Mouse (Mus musculus) intestine, embryonic 15.5 days (tissue): ENCODE results near the gene Oaz2. TPM values are rescaled to one million over a fixed set of nuclear protein-coding genes. Genes with fewer than 3 reads are reported as not detected.

Experiments
- ATAC-seq: fragments of 200-750 bp; cut with Nextera tagmentation; 2 replicates; pipeline ENCODE4 v1.8.0; 2017; ENCODE audit warnings: moderate TSS enrichment, moderate library complexity
- H3K27ac ChIP-seq: fragments of 300-500 bp; sonication (generic); 2 replicates; pipeline ENCODE4 v1.5.1; 2015; ENCODE audit warnings: mild to moderate bottlenecking, inconsistent platforms
- H3K27me3 ChIP-seq: fragments of 300-500 bp; sonication (generic); replicated peaks from 2 replicates; pipeline ENCODE4 v1.6.1; 2015; ENCODE audit warnings: inconsistent platforms
- H3K36me3 ChIP-seq: fragments of 300-500 bp; sonication (generic); 2 replicates; pipeline ENCODE4 v1.6.1; 2015; ENCODE audit warnings: inconsistent platforms
- H3K4me1 ChIP-seq: fragments of 300-500 bp; sonication (generic); replicated peaks from 2 replicates; pipeline ENCODE4 v1.6.1; 2015; ENCODE audit warnings: inconsistent platforms
- H3K4me2 ChIP-seq: fragments of 300-500 bp; sonication (generic); replicated peaks from 2 replicates; pipeline ENCODE4 v1.6.1; 2015; ENCODE audit warnings: mild to moderate bottlenecking, inconsistent platforms
- H3K4me3 ChIP-seq: fragments of 300-500 bp; sonication (generic); replicated peaks from 2 replicates; pipeline ENCODE4 v1.5.1; 2015; ENCODE audit warnings: inconsistent platforms
- H3K9ac ChIP-seq: fragments of 300-500 bp; sonication (generic); 2 replicates; pipeline ENCODE4 v1.6.1; 2015; ENCODE audit warnings: inconsistent platforms
- H3K9me3 ChIP-seq: fragments of 300-500 bp; sonication (generic); 2 replicates; pipeline ENCODE4 v1.6.1; 2016; ENCODE audit warnings: inconsistent platforms
- WGBS: fragments of 180-500 bp; shearing (Covaris S2); methylation state at CpG from one replicate; pipeline ENCODE4 v1.1.7; 2015; 5-methylcytosine and 5-hydroxymethylcytosine counted together
- polyA plus RNA-seq: library from polyadenylated mRNA; unstranded; fragments of >200 nt; fragmentation: Nextera tagmentation; extraction: Ambion mirVana; gene quantifications from 2 replicates; pipeline ENCODE4 v1.2.1, GENCODE M21; 2015

Oaz2 gene
- polyA plus RNA-seq, 1 experiment from 2014 or later: 196 TPM

DNA sequence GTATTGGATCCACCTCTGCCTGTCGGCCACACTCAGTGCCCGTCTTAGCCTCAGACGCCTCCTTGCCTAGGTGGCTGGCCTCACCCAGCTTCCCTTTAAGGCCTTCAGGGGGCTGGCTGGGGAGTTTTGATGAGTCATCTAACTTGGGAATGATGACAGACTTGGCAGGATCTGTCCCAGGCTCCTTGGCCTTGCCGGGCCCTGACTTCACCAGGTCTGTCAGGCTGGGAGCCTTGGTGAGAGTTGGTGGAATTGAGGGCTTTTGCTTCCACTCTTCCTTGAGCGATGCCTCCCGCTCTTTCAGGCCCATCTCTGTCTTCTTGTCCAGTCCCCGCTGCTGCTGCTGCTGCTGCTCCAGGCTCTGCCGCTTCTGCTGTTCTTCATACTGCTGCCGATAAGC is 34.5 kb downstream of the Oaz2 start:
- no peaks in the 10 kb centered on the region for H3K4me1 ChIP-seq
- H3K27me3 ChIP-seq: no peaks in the 10 kb centered on the region
- no peak overlapping the region for H3K4me2 ChIP-seq
- 95% methylated on average over 9 of the region's 9 CpGs for WGBS
- no peak overlapping the region for H3K4me3 ChIP-seq
- no peak overlapping the region for H3K27ac ChIP-seq
- ATAC-seq: no peak
- no peaks in the 10 kb centered on the region for H3K9me3 ChIP-seq
- no peak overlapping the region for H3K9ac ChIP-seq
- peaks cover 32% of the 10 kb centered on the region for H3K36me3 ChIP-seq

DNA sequence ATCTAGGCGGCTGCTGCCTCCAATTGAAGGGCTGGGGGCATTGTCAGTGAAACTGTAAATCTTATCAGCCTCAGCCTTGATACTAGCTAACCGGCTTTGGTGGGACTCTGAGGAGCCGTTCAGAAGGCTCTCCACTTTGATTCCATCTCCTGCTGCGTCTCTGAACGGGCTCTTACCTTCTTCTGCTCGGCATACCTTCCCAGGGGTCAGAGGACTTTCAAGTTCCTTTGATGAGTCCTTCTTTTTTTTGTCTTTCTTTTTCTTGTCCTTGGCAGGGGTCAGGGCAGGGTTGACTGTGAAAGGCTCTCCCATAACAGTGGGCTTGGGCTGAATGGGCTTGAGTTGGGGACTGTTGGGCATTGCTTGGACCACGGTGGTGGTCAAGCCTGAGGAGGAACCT is 35.4 kb downstream of the Oaz2 start:
- no peaks in the 10 kb centered on the region for H3K4me1 ChIP-seq
- no peak overlapping the region for H3K27ac ChIP-seq
- H3K4me3 ChIP-seq: no peak overlapping the region
- 89% methylated on average over 7 of the region's 7 CpGs for WGBS
- H3K27me3 ChIP-seq: no peaks in the 10 kb centered on the region
- no peak overlapping the region for H3K9ac ChIP-seq
- peaks cover 28% of the 10 kb centered on the region for H3K36me3 ChIP-seq
- H3K9me3 ChIP-seq: no peaks in the 10 kb centered on the region
- no peak for ATAC-seq
- H3K4me2 ChIP-seq: no peak overlapping the region

DNA sequence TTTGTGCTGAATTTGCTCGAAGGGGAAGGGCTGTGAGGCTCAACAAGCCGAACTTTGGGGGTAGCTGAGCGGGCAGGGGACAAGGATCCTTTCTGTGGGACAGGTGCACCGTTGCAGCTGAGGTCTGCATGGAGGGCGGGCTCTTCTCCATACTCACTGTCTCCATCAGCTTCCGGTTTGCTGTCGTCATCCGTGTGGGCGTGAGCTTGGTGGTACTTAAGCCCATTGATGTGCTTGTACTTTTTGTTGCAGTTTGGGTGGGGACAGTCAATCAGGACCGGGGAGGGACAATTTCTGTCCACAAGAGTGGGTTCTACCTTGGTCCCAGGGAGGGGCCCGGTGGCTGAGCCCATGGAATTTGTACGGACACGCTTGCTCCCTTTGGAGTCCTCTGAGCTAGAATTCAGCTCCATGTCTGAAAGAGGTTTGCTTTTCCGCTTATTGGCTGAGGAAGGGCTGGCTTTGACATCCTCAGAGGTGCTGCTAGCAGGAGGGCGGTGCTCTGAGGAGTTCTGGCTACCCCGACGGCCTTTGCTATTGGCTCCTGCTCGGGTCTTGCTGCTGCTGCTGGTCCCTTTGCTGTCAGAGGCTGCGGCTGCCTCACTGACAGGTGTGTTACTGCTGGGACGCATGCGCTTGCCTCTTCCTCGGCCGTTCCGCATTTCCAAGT is 36.3 kb downstream of the Oaz2 start:
- H3K27me3 ChIP-seq: no peaks in the 10 kb centered on the region
- H3K4me3 ChIP-seq: no peak overlapping the region
- no peak overlapping the region for H3K4me2 ChIP-seq
- H3K27ac ChIP-seq: no peak overlapping the region
- H3K9me3 ChIP-seq: no peaks in the 10 kb centered on the region
- no peaks in the 10 kb centered on the region for H3K4me1 ChIP-seq
- peaks cover 28% of the 10 kb centered on the region for H3K36me3 ChIP-seq
- WGBS: 90% methylated on average over 24 of the region's 24 CpGs
- no peak overlapping the region for H3K9ac ChIP-seq
- no peak for ATAC-seq

DNA sequence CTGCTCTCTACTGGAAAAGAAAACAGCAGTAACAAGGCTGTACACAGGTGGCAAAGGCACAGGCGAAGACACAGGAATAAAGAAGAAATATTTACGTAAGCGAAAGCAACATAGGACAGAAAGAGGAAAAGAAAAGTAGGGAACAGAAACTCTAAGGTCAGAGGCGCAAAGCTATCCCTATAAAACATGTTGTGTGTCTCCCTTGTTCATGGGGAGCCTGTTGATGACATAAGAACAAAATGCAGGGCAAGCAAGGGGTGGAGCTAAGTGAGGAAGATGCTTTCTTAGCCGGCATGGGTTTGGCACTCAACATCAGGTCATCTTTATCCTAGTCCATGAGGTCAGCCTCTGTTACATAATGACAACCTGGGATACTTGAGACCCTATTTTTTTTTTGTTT is 50.4 kb downstream of the Oaz2 start:
- H3K27me3 ChIP-seq: no peaks in the 10 kb centered on the region
- H3K4me1 ChIP-seq: peaks cover 6% of the 10 kb centered on the region
- no peak overlapping the region for H3K9ac ChIP-seq
- H3K27ac ChIP-seq: no peak overlapping the region
- H3K4me3 ChIP-seq: no peak overlapping the region
- 85% methylated on average over 5 of the region's 5 CpGs for WGBS
- no peak for ATAC-seq
- H3K4me2 ChIP-seq: no peak overlapping the region
- H3K9me3 ChIP-seq: no peaks in the 10 kb centered on the region
- H3K36me3 ChIP-seq: no peaks in the 10 kb centered on the region

DNA sequence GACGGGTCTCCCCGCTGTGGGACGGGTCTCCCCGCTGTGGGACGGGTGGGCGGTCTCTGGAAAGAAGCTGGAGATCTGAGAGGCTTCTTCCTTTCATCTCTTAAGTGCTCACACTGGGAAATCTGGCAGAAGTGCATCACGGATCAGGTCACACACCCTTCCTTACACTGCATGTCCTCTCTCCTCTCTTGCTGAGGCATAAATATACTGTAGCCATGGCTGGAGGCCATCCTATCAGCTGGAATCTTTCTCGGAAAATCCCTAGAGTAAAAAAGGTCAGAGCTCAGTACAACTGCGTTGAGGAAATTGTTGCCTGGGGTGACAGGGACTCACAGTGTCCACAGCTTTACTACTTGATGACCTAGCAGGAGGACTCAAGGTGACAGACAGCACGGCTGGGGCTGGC is 53.4 kb downstream of the Oaz2 start:
- no peak for ATAC-seq
- no peak overlapping the region for H3K4me2 ChIP-seq

DNA sequence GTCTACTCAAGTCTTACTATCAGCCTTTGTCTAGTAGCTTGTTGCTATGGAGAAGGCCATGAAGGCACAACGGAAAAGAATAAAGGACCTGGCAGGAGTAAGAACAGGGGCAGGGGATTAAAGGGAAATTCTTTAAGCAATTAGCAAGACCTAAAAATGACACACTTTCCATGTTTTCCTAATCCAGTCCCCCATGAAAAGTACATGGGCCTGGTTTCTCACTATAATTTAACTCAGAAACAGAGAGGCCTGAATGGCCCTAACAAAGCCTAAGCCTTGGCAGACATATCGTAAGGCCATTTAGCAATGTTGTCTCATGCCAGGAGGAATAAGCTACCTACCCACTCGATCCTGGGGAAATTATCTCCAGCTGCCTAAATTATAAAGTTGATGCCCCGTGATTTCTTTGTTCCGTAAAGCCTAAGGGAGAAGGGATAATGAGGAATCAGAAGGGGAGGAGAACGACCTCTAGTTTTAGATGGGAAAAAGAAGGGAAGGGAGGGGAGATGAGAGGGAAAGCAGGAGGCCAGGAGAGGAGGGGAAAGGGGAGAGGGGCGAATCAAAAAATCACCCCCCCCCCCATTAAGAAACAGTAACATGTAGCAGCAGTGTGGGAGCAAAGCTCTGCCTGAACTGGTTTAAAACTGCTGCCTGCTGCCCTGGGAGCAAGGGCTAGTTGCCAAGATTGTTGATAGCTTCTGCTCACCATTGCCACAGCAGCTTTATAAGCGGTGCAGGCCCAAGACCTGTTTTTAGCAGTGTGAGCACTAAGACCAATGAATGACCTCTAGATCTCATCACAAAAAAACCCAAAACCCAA is 56.9 kb downstream of the Oaz2 start:
- Histone ChIP-seq H3K9ac (no peak overlapping the region), H3K36me3 (no peaks in the 10 kb centered on the region), H3K4me1 (peaks cover 9% of the 10 kb centered on the region), H3K27me3 (no peaks in the 10 kb centered on the region), H3K4me3 (no peak overlapping the region), H3K27ac (no peak overlapping the region), H3K4me2 (no peak overlapping the region), H3K9me3 (no peaks in the 10 kb centered on the region)
- ATAC-seq: no peak
- 73% methylated on average over 8 of the region's 8 CpGs for WGBS

More for the DNA sequence above, 53.4 kb downstream of the Oaz2 start:
- H3K9ac ChIP-seq: no peak overlapping the region
- no peak overlapping the region for H3K27ac ChIP-seq
- H3K9me3 ChIP-seq: no peaks in the 10 kb centered on the region
- no peaks in the 10 kb centered on the region for H3K27me3 ChIP-seq
- H3K36me3 ChIP-seq: no peaks in the 10 kb centered on the region
- peaks cover 9% of the 10 kb centered on the region for H3K4me1 ChIP-seq
- H3K4me3 ChIP-seq: no peak overlapping the region
- WGBS: 46% methylated on average over 10 of the region's 10 CpGs

DNA sequence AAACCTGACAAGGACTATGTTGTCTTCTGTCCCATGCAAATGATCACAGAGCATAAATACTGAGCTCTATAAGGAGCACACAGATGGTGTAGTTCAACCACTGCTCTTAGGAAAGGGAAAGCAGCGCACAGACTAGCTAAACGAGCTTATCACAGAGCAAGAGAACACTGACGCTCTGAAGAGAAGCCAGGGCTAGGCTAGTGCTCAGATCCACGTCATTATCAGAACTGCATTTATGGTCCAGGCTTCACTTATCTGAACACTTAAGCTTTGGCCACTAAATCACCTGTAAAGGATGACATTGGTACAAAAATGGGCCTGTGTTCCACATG is 57.5 kb downstream of the Oaz2 start:
- WGBS: 55% methylated on average over 4 of the region's 4 CpGs
- Histone ChIP-seq H3K9ac (no peak overlapping the region), H3K4me2 (no peak overlapping the region), H3K4me1 (peaks cover 9% of the 10 kb centered on the region), H3K4me3 (no peak overlapping the region), H3K27ac (no peak overlapping the region), H3K27me3 (no peaks in the 10 kb centered on the region), H3K36me3 (no peaks in the 10 kb centered on the region), H3K9me3 (no peaks in the 10 kb centered on the region)
- ATAC-seq: no peak

DNA sequence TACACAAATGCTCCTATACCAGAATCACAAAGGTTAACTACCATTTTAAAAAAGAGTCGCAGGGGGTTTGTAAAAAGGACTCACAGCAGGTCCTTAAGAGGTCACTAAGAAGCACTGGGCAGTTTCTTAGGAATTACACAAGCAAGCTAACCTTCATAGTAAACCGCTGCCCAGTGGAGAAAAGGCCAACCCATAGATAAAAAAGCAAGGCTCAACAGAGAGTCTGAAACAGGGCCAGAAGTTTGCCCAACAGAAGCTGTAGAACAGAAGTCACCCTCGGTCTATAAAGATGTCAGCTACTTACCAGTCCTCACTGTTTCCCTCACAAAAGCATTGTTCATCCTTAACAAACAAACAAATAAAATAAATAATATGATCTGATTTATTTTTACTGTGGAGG is 58.6 kb downstream of the Oaz2 start:
- H3K4me3 ChIP-seq: no peak overlapping the region
- no peak overlapping the region for H3K4me2 ChIP-seq
- no peak for ATAC-seq
- 88% methylated on average over 3 of the region's 3 CpGs for WGBS
- H3K27ac ChIP-seq: no peak overlapping the region
- no peak overlapping the region for H3K9ac ChIP-seq
- no peaks in the 10 kb centered on the region for H3K36me3 ChIP-seq
- H3K9me3 ChIP-seq: no peaks in the 10 kb centered on the region
- peaks cover 4% of the 10 kb centered on the region; the same call in 1 of the 2 replicates for H3K4me1 ChIP-seq
- H3K27me3 ChIP-seq: no peaks in the 10 kb centered on the region

DNA sequence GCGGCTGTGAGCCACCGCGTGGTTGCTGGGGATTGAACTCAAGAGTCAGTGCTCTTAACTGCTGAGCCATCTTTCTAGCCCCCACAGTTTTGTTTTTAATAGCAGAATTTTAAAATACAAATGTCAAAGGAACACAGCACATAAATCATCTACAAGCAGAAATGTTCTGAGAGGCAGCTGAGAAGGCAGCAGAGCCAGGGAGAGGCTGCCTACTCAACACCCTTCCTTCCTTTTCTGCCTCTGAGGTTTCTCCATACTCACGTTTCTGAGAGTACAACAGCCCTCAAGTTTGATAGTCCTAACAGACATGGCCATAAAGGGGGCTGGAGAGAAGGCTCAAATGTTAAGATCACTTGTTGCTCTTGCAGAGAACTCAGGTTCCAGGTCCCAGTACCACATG is 59.7 kb downstream of the Oaz2 start:
- ATAC-seq: no peak
- Histone ChIP-seq H3K27me3 (no peaks in the 10 kb centered on the region), H3K4me3 (no peak overlapping the region), H3K4me2 (no peak overlapping the region), H3K9ac (no peak overlapping the region), H3K9me3 (no peaks in the 10 kb centered on the region), H3K4me1 (0 out of 2 replicates have a peak, but pooled peaks cover 3% of the 10 kb centered on the region), H3K27ac (no peak overlapping the region), H3K36me3 (no peaks in the 10 kb centered on the region)
- WGBS: 87% methylated on average over 4 of the region's 4 CpGs

DNA sequence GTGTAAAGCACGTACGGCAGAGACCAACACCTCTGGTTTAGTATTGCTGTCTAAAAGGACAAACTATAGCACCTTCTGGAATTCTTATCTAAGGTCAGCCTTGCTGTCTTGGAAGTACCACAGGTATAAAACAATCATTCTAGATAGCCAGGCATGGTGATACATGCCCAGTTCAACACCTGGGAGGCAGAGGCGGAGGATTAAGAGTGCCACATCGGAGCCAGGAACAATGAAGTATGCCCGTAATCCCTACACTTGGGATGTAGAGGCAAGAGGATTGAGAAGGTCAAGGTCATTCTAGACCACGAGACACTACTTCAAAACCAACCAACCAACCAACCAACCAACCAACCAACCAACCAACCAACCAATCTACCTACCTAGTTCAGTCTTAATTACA is 60.8 kb downstream of the Oaz2 start:
- no peak for ATAC-seq
- H3K27ac ChIP-seq: no peak overlapping the region
- H3K4me2 ChIP-seq: no peak overlapping the region
- no peaks in the 10 kb centered on the region for H3K36me3 ChIP-seq
- no peak overlapping the region for H3K9ac ChIP-seq
- WGBS: 97% methylated on average over 6 of the region's 6 CpGs
- H3K27me3 ChIP-seq: no peaks in the 10 kb centered on the region
- 0 out of 2 replicates have a peak, but pooled peaks cover under 1% of the 10 kb centered on the region for H3K4me1 ChIP-seq
- H3K4me3 ChIP-seq: no peak overlapping the region
- no peaks in the 10 kb centered on the region for H3K9me3 ChIP-seq

DNA sequence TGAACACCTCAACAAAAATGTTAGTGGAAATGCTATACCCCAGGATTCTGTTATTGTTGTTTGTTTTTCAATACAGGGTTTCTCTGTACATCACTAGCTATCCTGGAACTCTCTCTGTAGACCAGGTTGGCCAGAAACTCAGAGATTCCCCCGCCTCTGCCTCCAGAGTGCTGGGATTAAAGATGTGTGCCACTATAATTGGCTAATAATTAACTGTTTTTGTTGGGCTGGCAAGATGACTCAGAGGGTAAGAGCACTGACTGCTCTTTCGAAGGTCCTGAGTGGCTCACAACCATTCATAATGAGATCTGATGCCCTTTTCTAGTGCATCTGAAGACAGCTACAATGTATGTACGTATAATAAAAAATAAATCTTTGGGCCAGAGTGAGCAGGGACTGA is 67.1 kb downstream of the Oaz2 start:
- Histone ChIP-seq H3K27me3 (no peaks in the 10 kb centered on the region), H3K9ac (no peak overlapping the region), H3K9me3 (no peaks in the 10 kb centered on the region), H3K4me3 (no peak overlapping the region), H3K27ac (no peak overlapping the region), H3K36me3 (no peaks in the 10 kb centered on the region), H3K4me2 (no peak overlapping the region), H3K4me1 (no peaks in the 10 kb centered on the region)
- ATAC-seq: no peak
- 84% methylated on average over 3 of the region's 3 CpGs for WGBS
